Mouse (Mus musculus) intestine, embryonic 15.5 days (tissue): Measurements from ENCODE around the gene Tsc22d4. TPM values are rescaled to one million over a fixed set of nuclear protein-coding genes. Genes with fewer than 3 reads are reported as not detected.
"Not testable (repeated sequence)": the region's sequence is repeated elsewhere in the genome, so short reads cannot be mapped to it uniquely, and the experiment has no call there.

ENCODE experiments used
- ATAC-seq: fragments of 200-750 bp; cut with Nextera tagmentation; 2 replicates; pipeline ENCODE4 v1.8.0; 2017; ENCODE audit warnings: moderate TSS enrichment, moderate library complexity
- H3K27ac ChIP-seq: fragments of 300-500 bp; sonication (generic); 2 replicates; pipeline ENCODE4 v1.5.1; 2015; ENCODE audit warnings: mild to moderate bottlenecking, inconsistent platforms
- H3K27me3 ChIP-seq: fragments of 300-500 bp; sonication (generic); replicated peaks from 2 replicates; pipeline ENCODE4 v1.6.1; 2015; ENCODE audit warnings: inconsistent platforms
- H3K36me3 ChIP-seq: fragments of 300-500 bp; sonication (generic); 2 replicates; pipeline ENCODE4 v1.6.1; 2015; ENCODE audit warnings: inconsistent platforms
- H3K4me1 ChIP-seq: fragments of 300-500 bp; sonication (generic); replicated peaks from 2 replicates; pipeline ENCODE4 v1.6.1; 2015; ENCODE audit warnings: inconsistent platforms
- H3K4me2 ChIP-seq: fragments of 300-500 bp; sonication (generic); replicated peaks from 2 replicates; pipeline ENCODE4 v1.6.1; 2015; ENCODE audit warnings: mild to moderate bottlenecking, inconsistent platforms
- H3K4me3 ChIP-seq: fragments of 300-500 bp; sonication (generic); replicated peaks from 2 replicates; pipeline ENCODE4 v1.5.1; 2015; ENCODE audit warnings: inconsistent platforms
- H3K9ac ChIP-seq: fragments of 300-500 bp; sonication (generic); 2 replicates; pipeline ENCODE4 v1.6.1; 2015; ENCODE audit warnings: inconsistent platforms
- H3K9me3 ChIP-seq: fragments of 300-500 bp; sonication (generic); 2 replicates; pipeline ENCODE4 v1.6.1; 2016; ENCODE audit warnings: inconsistent platforms
- WGBS: fragments of 180-500 bp; shearing (Covaris S2); methylation state at CpG from one replicate; pipeline ENCODE4 v1.1.7; 2015; 5-methylcytosine and 5-hydroxymethylcytosine counted together
- polyA plus RNA-seq: library from polyadenylated mRNA; unstranded; fragments of >200 nt; fragmentation: Nextera tagmentation; extraction: Ambion mirVana; gene quantifications from 2 replicates; pipeline ENCODE4 v1.2.1, GENCODE M21; 2015

Tsc22d4 gene
- 117 and 118 TPM in 2 replicates for polyA plus RNA-seq

- Histone ChIP-seq H3K36me3 (no peaks in the 10 kb centered on the region), H3K27me3 (no peaks in the 10 kb centered on the region), H3K4me1 (peaks cover 26% of the 10 kb centered on the region), H3K9me3 (no peaks in the 10 kb centered on the region), H3K27ac (peak within 1 kb of the TSS; percentile 96), H3K4me3 (peak within 1 kb of the TSS; percentile 66), H3K9ac (peak within 1 kb of the TSS; percentile 83), H3K4me2 (peak within 1 kb of the TSS; percentile 98)
- WGBS = 3% methylated on average over 28 of the region's 28 CpGs
- ATAC-seq = peak; percentile 89
Observed at GRCm38 (mm10) chr5:137745214-137746171, at the start of gene Tsc22d4. TSS of gene Tsc22d4 (plus strand) at chr5:137745730.

GRCm38 (mm10) chr5:137695930-137696329 lies 49.6 kb upstream of the Tsc22d4 start:
- Histone ChIP-seq H3K27me3 (no peaks in the 10 kb centered on the region), H3K36me3 (no peaks in the 10 kb centered on the region), H3K27ac (no peak overlapping the region), H3K9me3 (no peaks in the 10 kb centered on the region), H3K4me3 (no peak overlapping the region), H3K9ac (no peak overlapping the region), H3K4me2 (no peak overlapping the region), H3K4me1 (no peaks in the 10 kb centered on the region)
- no peak for ATAC-seq
- 61% methylated on average over 4 of the region's 4 CpGs for WGBS

GRCm38 (mm10) chr5:137699080-137699479 lies 46.5 kb upstream of the Tsc22d4 start:
- H3K27ac ChIP-seq = no peak overlapping the region
- no peaks in the 10 kb centered on the region for H3K27me3 ChIP-seq
- no peak overlapping the region for H3K9ac ChIP-seq
- no peaks in the 10 kb centered on the region for H3K4me1 ChIP-seq
- H3K9me3 ChIP-seq = no peaks in the 10 kb centered on the region
- ATAC-seq = no peak
- no peak overlapping the region for H3K4me3 ChIP-seq
- no peak overlapping the region for H3K4me2 ChIP-seq
- 71% methylated on average over 3 of the region's 3 CpGs for whole genome bisulfite sequencing
- no peaks in the 10 kb centered on the region for H3K36me3 ChIP-seq

GRCm38 (mm10) chr5:137699850-137700249 lies 45.7 kb upstream of the Tsc22d4 start:
- Histone ChIP-seq H3K4me3 (no peak overlapping the region), H3K9me3 (no peaks in the 10 kb centered on the region), H3K9ac (no peak overlapping the region), H3K27me3 (no peaks in the 10 kb centered on the region), H3K36me3 (no peaks in the 10 kb centered on the region), H3K4me1 (no peaks in the 10 kb centered on the region), H3K4me2 (no peak overlapping the region), H3K27ac (no peak overlapping the region)
- WGBS = 44% methylated on average over 2 of the region's 2 CpGs
- ATAC-seq = no peak

GRCm38 (mm10) chr5:137705242-137705641 lies 40.3 kb upstream of the Tsc22d4 start:
- no peak overlapping the region for H3K27ac ChIP-seq
- no peaks in the 10 kb centered on the region for H3K27me3 ChIP-seq
- WGBS = 47% methylated on average over 6 of the region's 6 CpGs
- no peaks in the 10 kb centered on the region for H3K9me3 ChIP-seq
- no peak for ATAC-seq
- peaks cover 10% of the 10 kb centered on the region for H3K4me1 ChIP-seq
- H3K4me2 ChIP-seq = no peak overlapping the region
- no peak overlapping the region for H3K4me3 ChIP-seq
- no peak overlapping the region for H3K9ac ChIP-seq
- no peaks in the 10 kb centered on the region for H3K36me3 ChIP-seq

DNA sequence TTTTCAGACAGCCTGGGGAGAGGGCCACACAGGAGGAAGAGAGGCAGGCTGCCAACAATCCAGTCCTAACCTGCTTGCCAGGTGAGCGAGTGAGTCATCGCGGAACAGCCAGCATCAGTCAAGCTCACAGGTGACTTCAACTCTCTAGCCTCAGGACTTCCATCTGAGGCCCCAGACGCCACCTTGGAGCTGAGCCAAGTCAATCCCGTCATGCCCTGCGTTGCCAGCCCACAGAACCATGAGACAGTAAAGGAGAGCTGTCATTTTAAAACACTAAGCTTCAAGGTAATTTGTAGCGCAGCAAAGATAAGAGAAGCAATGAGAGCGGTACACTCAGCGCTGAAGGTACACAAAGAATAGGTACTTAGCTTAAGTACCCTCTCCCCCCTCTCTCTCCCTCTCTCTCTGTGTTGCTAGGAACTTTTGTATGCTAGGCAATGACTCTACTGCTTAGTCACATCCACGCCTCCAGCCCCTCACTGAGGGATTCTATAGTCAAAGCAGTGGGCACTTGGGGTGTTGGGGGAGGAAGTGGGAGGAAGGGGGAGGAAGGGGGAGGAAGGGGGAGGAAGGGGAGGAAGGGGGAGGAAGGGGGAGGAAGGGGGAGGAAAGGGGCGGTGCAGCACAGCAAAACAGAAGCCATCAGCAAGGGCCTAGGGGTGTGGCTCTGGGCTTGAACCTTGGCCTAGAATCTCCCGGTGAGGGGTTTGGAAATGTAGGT lies 38.5 kb upstream of the Tsc22d4 start:
- peak; percentile 95 for ATAC-seq
- 49% methylated on average over 12 of the region's 12 CpGs for WGBS
- Histone ChIP-seq H3K4me2 (peak overlapping the region; percentile 22), H3K4me3 (no peak overlapping the region), H3K9ac (no peak overlapping the region), H3K4me1 (peaks cover 10% of the 10 kb centered on the region), H3K27me3 (no peaks in the 10 kb centered on the region), H3K27ac (peak overlapping the region; percentile 80), H3K36me3 (no peaks in the 10 kb centered on the region), H3K9me3 (no peaks in the 10 kb centered on the region)

GRCm38 (mm10) chr5:137713454-137713853 lies 32.1 kb upstream of the Tsc22d4 start:
- no peak overlapping the region for H3K27ac ChIP-seq
- H3K9ac ChIP-seq = no peak overlapping the region
- H3K36me3 ChIP-seq = no peaks in the 10 kb centered on the region
- H3K4me3 ChIP-seq = no peak overlapping the region
- H3K4me2 ChIP-seq = no peak overlapping the region
- no peaks in the 10 kb centered on the region for H3K27me3 ChIP-seq
- WGBS = 83% methylated on average over 5 of the region's 5 CpGs
- no peaks in the 10 kb centered on the region for H3K9me3 ChIP-seq
- ATAC-seq = no peak
- no peaks in the 10 kb centered on the region for H3K4me1 ChIP-seq

- Histone ChIP-seq H3K36me3 (no peaks in the 10 kb centered on the region), H3K4me2 (no peak overlapping the region), H3K27me3 (no peaks in the 10 kb centered on the region), H3K4me1 (0 out of 2 replicates have a peak, but pooled peaks cover 2% of the 10 kb centered on the region), H3K9ac (no peak overlapping the region), H3K27ac (no peak overlapping the region), H3K4me3 (no peak overlapping the region), H3K9me3 (no peaks in the 10 kb centered on the region)
- no peak for ATAC-seq
- 69% methylated on average over 8 of the region's 8 CpGs for WGBS
Observed at GRCm38 (mm10) chr5:137715685-137716084, 29.8 kb upstream of the Tsc22d4 start.

GRCm38 (mm10) chr5:137718020-137718790 lies 27.3 kb upstream of the Tsc22d4 start:
- Histone ChIP-seq H3K36me3 (no peaks in the 10 kb centered on the region), H3K9me3 (no peaks in the 10 kb centered on the region), H3K4me3 (no peak overlapping the region), H3K4me2 (no peak overlapping the region), H3K27ac (no peak overlapping the region), H3K27me3 (no peaks in the 10 kb centered on the region), H3K4me1 (0 out of 2 replicates have a peak, but pooled peaks cover 3% of the 10 kb centered on the region), H3K9ac (no peak overlapping the region)
- no peak for ATAC-seq
- 54% methylated on average over 8 of the region's 8 CpGs for WGBS

DNA sequence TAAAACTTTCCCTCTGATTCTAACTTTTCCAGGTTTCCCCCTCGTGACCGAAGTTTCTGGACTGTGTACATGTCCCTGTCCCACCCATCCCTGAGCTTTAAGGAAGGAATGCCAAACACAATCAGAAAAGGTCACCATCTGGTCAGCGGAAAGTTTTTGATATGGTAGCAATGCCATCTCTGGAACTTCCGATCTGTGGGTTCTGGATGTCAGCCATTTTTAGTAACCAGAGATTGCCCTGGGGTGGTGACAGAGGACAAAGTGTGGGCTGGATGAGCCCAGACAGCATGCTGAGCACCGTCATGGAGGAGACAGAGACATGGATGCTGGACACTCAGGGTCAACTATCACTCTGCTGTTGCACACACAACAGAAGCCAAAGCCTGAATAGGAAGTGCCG lies 26.4 kb upstream of the Tsc22d4 start:
- Histone ChIP-seq H3K36me3 (no peaks in the 10 kb centered on the region), H3K27me3 (no peaks in the 10 kb centered on the region), H3K4me1 (0 out of 2 replicates have a peak, but pooled peaks cover 3% of the 10 kb centered on the region), H3K9me3 (no peaks in the 10 kb centered on the region), H3K27ac (no peak overlapping the region), H3K4me3 (no peak overlapping the region), H3K9ac (no peak overlapping the region), H3K4me2 (no peak overlapping the region)
- 70% methylated on average over 6 of the region's 6 CpGs for WGBS
- no peak for ATAC-seq

DNA sequence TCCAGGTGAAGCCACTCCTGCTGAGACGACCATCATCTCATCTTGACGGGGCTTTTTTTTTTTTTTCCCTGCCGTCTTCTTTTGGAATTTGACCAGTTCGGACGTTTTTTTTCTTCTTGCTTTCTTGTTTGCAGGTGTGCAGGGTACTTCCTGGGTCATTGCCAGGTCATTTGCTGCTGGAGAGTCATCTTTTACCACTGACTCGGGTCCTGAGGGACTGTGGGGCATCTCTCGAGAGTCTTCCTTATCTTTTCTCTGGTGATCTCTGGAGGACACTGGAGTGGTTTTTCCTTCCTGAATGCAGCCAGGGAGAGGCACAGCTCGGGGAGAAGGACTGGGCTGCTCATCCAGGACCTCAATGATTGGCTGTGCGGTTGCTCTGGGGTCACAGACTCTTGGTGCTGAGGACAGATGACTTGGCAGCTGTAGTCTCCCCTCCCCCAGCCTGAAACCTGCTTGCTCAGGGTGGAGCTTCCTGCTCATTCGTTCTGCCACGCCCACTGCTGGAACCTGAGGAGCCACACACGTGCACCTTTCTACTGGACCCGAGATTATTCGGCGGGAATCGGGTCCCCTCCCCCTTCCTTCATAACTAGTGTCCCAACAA lies 24.9 kb upstream of the Tsc22d4 start:
- H3K27me3 ChIP-seq, H3K36me3 ChIP-seq, H3K9me3 ChIP-seq, H3K9ac ChIP-seq, H3K4me1 ChIP-seq: not testable (repeated sequence)
- peak overlapping the region; percentile 59 for H3K4me2 ChIP-seq
- 6% methylated on average over 11 of the region's 16 CpGs for WGBS
- H3K4me3 ChIP-seq = peak overlapping the region; percentile 17; the same call in 1 of the 2 replicates
- ATAC-seq = peak; percentile 91
- H3K27ac ChIP-seq = 0 out of 2 replicates have a peak overlapping the region, but pooled peaks have one; percentile 27
